Mouse (Mus musculus) frontal cortex, postnatal 36 days (tissue): ENCODE measurements around the gene Stx1b.

Experiments
- DNase-seq, 2 experiments: peaks; one replicate each; pipeline ENCODE4 v3.0.0; 2022; ENCODE audit warnings: low spot score in 2 of 2

Stx1b gene

DNA sequence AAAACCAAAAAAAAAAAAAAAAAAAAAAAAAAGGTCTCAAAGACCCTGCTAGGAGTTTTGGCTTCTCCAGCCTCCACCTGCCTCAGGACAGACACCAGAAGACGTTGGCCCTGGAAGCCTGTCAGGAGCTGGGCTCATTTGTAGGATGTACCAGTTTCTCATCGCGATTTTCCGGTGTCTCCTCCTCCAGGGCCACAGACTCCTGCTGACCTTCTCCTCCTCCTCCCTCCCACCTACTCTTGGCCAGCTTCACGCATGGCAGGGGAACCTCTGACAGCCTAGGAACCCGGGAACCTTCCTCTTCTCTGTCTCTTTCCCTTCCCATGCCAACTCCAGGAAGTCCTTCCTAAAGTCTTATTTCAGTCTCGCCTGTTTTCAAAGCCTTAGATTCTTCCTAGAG, 7.3 kb downstream of the Stx1b start:
- DNase-seq: no peak

DNA sequence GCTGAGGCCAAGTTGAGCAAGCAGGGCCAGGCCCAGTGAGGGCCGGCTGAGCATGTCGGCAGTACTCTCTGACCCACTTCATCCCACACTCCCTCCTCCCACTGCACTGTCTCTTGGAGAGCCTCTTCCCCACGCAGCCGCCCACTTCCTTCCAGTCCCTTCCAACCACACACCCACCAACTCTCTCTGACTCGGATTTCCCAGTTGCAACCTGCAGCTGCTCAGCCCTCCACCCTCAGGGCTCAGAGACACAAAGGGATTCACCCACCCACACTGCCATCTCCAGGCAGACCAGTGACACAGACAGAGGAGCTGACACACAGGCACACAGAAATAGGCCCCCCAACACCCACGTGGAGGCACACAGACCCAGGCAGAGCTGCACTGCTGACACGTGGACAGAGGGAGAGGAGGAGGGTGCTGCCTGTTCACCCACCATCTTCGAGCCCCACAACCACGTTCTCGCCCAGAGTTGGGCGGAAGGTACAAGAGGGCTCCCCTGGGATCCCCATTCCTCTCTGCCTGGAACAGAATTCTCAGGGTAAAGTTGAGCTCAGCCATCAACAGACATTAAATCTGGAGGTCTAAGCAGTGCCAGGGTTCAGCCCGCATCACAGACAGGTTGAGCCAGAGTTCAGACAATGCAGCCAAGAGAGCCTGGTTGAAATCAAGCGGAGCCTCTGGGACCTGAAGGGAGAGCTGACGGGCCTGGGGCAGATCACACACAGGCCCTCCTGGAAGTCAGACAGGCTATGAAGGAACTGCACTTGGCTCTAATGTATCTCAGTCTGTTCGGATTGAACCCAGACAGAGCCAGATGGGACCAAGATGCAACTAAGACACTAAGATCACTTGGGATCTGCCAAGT, 8.2 kb downstream of the Stx1b start:
- peak; percentile 79 to 82 for DNase-seq

DNA sequence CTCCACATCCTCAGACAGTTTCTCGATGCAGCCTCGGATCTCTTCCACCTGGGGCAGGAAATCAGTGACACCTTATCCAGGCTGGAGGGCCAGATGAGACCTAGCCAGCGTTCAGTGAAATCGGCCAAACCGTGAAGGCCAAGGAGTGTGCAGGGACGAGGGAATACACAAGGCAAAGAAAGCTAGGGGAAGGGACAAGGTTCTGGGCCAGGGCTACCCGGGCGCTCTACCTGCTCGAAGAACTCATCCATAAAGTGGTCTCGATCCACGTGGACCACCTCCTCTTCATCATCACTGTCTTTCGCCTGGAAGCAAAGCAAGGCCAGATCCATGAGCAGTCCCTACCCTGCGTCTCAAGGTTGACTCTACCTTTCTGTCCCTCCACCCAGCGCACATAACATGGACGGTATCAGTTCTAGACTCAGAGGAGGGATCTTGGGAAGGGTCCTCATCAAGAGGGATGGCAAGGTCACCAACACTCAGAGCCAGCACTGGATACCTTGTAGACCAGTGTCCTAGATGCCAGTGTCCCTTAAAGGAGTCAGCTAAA, 9.2 kb downstream of the Stx1b start:
- DNase-seq: no peak

DNA sequence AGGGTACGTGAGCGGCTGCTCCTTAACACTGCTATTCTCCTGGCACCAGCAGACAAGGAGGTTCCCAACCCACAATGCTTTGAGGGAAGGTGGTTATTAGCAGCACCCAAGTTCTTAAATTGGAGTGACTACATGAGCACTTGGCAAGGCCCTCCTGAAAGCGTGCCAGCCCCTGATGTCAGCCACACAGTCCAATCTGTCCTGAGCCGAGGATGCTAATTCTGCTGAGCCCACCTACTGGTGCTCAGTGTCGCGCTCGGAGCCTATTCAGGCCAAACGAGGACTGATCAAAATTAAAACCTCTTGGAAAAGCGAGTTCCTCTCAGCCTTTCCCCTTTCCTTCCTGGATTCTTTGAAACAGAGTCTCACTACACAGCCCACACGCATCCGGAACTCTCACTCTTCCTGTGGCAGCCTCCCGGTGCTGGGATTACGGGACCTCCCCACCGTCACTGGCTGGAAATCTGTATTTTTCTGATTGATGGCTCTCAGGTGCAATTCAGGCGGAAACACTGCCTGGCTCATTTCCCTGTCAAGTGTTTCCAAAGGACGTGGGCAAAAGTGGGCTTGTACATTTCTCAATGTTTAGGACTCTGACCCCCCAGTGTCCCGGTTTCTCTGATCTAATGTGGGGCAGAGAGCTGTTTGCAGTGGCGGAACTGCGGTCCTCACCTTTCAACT, 10.0 kb downstream of the Stx1b start:
- peak; percentile 76 to 85 for DNase-seq

DNA sequence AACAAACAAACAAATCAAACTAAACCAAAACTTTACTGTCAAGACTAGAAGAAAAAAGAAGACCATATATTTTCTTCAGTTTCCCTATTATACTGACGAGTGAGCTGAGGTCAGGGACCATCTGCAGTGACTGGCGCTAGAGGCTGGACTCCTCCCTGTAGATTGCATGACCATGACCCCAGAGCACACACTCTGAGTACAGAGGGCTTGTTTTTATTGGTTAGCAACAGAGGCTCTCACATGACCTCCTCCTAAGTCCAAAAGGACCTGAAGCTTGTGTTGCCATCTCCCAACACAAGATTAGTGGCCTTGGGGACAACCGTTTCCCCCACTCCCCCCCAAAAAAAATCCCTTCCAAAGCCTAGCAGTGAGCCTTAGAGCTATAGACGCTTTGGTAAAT, 10.5 kb downstream of the Stx1b start:
- no peak for DNase-seq

DNA sequence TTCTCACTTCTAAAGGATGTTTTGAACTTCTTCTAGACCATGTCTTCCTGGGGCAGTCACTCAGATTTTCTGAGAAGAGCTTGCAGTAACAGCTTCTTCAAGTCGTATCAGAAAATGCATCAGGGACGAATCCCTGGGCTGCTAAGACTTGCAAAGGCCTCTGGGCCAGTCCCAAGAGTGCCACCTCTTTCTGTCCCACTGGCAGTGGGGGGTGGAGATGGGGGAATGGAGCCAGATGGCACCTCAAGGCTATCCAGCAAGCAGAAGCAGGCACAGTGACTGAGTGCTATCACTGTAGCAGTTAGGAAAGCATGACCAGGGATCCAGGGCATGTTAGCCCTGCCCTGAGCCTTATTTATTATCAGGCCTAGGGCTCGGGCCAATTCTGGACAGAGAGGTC, 12.1 kb downstream of the Stx1b start:
- no peak for DNase-seq

DNA sequence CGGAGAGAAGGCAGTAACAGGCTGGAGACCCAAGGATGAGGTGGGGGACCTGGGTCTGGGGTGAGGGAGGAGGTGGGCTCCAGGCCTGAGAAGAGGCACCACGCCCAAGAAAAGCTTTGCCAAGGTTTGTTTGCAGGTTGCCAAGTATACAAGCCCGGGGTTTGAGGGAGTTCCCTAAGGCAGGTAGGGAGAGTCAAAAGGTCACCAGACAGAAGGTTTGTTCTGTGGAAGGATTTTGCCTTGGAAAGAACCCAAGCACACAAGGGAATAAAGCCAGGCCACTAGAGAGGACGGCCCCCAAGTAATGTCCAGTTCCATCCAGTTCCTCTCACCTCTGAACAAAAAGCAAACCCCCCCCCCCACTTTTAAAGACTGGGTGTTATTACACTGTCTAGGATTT, 13.1 kb downstream of the Stx1b start:
- DNase-seq: no peak

DNA sequence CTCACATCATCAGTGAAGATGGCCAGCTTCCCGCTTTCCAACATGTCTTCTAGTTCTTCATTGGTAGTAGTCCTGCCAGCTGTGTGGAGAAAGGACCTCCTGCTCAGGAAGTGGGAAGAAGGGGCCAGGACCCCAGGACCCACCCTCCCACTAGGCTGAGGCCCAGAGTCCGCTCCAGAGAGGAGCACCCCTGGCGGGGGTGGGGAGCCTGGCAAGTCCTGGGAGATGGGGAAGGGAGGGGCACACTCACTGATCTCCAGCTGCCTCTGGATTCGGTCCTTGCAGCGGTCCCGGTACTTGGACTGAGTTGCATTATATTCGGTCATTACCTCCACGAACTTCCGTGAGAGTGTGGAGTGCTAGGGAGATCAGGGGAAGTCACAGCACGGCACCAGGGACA, 13.7 kb downstream of the Stx1b start:
- no peak for DNase-seq

DNA sequence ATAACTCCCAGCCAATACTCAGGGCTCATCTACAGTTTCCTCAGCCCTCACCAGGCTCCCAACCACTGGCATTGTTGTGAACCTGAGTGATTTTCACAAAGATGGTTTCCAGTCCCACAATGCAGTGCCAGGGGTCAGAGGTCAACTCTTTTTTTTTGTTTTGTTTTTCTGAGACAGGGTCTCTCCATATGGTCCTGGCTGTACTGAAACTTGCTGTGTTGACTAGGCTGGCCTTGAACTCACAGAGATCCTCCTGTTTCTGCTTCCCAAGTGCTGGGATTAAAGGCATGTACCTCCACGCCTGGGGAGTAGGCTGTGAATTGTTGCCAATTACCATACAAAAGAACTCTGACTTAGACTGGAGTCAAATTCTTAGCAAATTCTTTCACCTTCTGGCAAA, 14.5 kb downstream of the Stx1b start:
- no peak for DNase-seq

DNA sequence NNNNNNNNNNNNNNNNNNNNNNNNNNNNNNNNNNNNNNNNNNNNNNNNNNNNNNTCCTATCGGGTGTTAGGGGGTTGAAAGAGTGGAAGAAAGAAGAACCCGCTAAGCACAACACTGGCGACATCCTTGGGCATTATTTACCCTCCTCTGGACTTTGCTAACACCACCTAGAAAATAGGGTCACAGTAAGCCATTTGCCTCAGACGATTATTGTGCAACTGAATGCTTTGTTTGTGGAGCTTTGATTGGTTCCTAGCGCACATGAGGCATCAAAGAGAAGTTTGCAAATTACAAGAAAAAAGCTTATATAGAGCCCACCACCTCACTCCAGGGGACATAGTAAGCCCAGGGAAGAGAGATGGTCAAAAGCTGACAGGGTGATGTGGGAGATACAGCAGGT, 15.5 kb downstream of the Stx1b start:
- no peak for DNase-seq

DNA sequence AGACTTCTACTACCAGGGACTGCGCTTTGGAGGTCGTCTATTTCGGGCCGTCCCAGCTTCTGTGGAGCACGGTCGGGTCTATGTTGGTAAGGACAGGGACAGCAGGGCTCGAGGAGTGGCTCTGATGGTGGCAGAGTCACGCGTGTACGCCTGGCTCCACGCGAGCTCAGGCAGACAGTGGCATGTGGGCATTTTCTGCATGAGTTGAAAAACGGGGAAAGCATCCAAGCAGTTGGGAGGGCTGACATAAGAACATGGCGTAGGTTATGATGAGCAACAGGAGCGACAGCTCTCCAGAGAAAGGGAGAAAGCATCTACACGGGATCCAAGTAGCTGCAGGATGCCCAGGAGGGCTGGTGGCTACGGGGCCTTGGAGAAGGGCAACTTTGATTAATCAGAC, 22.0 kb downstream of the Stx1b start:
- DNase-seq: peak; percentile 33 to 43

DNA sequence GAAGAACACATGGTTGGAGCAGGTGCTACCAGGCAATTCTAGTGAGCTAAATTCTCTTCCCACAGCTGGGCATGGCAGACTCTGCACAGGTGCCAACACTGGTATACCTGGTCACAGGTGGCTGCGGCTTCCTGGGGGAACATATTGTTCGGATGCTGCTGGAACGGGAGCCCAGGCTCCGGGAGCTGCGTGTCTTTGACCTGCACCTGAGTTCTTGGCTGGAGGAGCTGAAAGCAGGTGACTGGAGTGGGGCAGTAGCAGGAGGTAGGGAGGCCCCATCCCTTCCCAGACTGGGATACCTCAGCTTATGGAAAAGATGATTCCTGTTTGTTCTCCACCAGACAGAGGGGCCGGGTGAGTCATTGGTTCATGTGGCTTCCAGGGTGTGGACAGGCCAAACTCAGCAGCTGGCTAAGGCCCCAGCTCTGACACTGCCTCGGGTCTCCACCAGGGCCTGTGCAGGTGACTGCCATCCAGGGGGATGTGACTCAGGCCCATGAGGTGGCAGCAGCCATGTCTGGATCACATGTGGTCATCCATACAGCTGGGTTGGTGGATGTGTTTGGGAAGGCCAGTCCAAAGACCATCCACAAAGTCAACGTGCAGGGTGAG, 23.2 kb downstream of the Stx1b start:
- no peak for DNase-seq

DNA sequence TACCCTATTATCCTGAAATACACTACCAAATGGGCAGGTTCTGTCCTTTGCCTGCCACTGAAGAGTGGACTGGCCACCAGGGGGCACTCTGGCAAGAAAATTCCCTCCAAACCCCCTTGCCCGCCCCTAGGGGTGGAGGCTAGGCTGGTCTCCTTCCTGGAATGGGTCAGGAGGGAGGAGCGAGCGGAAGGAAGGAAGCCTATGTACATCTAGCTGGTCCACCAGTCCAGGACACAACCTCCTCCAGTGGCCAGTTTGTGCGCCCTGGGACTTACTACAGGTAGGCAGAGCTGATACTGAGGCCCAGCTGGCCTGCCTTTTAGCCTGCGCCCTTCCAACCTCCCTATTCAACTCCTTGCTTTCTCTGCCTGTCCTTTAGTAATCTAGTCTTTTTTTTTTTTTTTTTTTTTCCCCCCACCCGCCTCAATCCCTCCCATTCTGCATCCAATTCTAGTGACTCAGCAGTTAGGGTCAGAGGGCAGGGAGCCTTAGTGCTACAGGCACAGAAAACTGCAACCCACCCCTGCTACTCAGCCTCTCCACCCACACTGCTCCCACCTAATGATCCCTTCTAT, 23.8 kb downstream of the Stx1b start, which contains the start of gene Hsd3b7:
Gene Hsd3b7 (plus strand): TSS at position 170 of the 575 bp plus-strand sequence.
- peak; percentile 86 for DNase-seq

DNA sequence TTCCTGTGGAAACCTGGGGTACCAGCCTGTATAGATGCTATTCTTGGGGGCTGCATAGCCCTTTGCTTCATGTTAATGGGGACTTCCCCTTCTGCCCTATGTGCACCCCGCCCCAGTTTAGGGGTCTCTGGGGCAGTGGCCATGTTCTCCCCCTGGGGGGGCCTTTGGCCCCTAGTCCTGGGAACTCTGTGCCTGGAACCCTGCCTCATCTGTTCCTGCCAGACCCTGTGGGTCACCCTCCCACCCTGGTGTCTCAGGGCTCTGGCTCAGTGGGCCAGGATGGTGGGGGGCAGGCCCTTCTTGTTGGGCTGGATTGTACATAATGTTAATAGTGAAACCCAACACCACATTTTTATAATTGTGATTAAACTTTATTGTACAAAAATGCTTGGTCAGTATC, 24.6 kb downstream of the Stx1b start:
- no peak for DNase-seq

DNA sequence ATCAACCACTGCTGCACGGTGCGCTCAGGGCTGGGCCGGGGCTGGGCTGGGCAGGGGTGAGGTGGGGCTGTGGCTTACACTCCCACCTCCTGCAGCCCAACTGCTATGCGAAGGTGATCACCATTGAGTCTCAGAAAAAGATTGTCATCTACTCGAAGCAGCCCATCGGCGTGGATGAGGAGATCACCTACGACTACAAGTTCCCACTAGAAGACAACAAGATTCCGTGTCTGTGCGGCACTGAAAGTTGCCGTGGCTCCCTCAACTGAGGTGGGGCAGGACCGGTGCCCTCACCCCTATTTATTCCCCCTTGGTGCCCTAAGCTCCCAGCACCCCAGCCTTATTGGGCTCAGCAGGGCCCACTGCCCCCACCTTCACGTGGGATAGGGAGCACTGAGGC, 25.1 kb downstream of the Stx1b start:
- DNase-seq: no peak

DNA sequence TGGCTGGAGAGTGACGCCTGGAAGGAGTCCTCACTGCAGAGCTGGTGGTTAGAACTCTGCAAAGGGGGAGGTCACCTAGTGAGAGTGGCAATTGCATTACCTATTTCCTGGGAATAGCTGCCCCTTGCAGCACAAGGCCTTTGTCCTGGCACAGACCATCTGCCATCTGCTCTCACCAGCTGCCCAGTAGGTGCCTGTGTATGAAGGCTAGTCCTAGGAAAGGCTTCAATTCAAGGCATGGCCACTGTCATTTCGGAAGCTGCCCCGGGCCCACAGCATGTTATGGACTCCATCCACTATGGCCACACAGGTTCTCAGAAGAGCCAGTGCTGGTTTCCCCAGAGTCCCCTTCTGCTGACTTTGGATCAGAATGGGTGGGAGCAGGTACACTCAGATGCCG, 25.8 kb downstream of the Stx1b start:
- DNase-seq: no peak

DNA sequence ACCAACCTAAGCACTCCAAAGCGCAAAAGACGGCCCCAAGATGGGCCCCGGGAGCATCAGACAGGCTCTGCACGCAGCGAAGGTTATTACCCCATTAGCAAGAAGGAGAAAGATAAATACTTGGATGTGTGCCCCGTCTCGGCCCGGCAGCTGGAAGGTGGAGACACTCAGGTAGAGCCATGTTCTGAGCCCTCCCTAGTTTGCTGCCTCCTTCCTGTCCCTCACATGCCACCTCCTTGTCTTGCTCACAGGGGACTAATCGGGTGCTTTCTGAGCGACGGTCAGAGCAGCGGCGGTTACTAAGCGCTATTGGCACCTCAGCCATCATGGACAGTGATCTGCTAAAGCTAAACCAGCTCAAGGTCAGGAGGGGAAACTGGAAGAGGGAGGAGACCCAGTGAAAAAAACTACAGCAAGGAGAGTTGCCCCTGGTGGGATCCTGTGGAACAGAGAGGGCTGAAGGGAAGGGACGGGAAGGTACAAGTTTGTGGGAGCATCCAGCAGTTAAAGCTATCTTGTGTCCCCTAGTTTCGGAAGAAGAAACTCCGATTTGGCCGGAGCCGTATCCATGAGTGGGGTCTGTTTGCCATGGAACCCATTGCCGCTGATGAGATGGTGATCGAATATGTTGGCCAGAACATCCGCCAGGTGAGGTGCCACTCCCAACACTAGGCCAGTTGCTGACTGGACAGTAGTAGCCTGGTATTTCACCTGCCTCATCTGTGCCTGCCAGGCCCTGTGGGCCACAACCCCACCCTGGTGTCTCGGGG, 27.1 kb downstream of the Stx1b start:
- no peak for DNase-seq

DNA sequence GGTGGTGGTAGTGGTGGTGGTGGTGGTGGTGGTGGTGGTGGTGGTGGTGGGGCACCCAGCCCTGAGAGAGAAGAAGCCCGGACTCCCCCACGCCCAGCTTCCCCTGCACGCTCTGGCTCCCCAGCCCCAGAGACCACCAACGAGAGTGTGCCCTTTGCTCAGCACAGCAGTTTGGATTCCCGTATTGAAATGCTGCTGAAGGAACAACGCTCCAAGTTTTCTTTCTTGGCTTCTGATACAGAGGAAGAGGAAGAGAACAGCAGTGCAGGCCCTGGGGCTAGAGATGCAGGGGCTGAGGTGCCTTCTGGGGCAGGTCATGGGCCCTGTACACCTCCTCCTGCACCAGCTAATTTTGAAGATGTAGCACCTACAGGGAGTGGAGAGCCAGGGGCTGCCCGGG, 39.0 kb downstream of the Stx1b start, which contains the start of gene Gm49388:
Gene Gm49388 (plus strand): TSS at position 301 of the 400 bp plus-strand sequence.
- no peak for DNase-seq

DNA sequence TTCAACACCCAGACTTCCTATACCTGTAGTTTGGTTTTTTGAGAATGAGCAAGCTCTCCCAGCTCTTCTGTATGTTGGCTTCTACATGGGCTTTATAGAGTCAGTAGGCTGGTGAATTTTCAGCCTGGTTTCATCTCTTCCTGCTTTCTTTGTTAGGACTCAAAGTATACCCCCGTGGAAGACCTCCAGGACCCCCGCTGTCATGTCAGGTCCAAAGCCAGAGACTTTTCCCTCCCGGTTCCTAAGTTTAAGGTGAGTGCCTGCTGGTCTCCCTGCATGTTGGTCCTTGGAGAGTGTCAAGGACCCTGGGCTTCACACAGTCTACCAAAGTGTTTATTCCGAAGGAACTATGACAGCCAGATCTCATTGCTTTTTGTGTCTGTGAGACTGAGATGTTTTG, 46.0 kb downstream of the Stx1b start:
- no peak for DNase-seq

DNA sequence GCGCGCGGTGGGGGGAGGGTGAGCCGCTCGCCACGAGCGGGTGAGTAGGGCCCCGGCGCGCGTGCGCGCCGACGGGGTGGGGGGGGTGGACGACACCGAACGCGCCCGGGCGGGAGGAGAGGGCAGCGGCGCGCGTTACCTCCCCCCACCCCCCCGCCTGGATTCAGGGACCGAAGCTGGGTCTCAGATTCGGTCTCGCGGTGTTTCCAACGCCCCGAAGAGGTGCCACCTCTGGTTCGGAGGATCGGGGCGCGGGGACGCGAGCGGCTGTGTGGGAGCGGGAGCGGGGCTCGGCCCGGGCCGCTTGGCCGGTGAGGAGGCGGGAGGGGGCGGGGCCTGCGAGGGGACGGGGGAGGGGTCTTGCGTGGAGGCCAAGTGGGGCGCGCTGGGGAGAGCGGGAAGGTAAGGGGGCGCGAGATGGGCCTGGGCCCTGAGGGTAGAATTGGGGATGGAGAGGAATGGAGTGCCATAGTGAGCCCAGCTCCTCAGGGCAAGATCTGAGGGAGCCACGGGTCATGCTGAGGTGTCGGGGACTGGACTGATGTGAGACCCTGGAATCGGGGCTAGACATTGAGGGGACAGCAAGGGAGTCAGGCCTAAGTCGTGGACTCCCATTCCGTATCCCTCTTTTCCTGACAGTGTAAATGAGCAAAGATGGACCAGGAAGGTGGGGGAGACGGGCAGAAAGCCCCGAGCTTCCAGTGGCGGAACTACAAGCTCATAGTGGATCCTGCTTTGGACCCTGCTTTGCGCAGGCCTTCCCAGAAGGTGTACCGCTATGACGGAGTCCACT, 46.7 kb downstream of the Stx1b start:
- DNase-seq: no peak
